Mouse (Mus musculus) spleen, postnatal 14 days (tissue): ENCODE measurements around the gene Olfr1311.
"Not testable (repeated sequence)": the region's sequence is repeated elsewhere in the genome, so short reads cannot be mapped to it uniquely, and the experiment has no call there.

ENCODE experiments used
- DNase-seq, 2 experiments: peaks; one replicate each; pipeline ENCODE4 v3.0.0; 2021 to 2022; ENCODE audit warnings: low spot score in 2 of 2

Gene Olfr1311

GRCm38 (mm10) chr2:112024312-112024711 lies at the start of gene Olfr1311:
Olfr1311 (minus strand) TSS chr2:112024412.
- no peak for DNase-seq

- no peak for DNase-seq
Observed at GRCm38 (mm10) chr2:112050138-112050537, 25.9 kb upstream of the Olfr1311 start, which contains the start of gene Olfr1312. Olfr1312 (minus strand) TSS chr2:112050238.

GRCm38 (mm10) chr2:112026971-112027370 lies 2.8 kb upstream of the Olfr1311 start:
- DNase-seq, result not testable (repeated sequence)

GRCm38 (mm10) chr2:112014900-112015299 lies 9.3 kb downstream of the Olfr1311 start:
- DNase-seq, result no peak

- DNase-seq, result no peak
Observed at GRCm38 (mm10) chr2:112012608-112013007, 11.6 kb downstream of the Olfr1311 start, which contains the start of gene Olfr1310. Olfr1310 (minus strand) TSS chr2:112012708.

- no peak for DNase-seq
Observed at GRCm38 (mm10) chr2:111990181-111990580, 34.0 kb downstream of the Olfr1311 start, which contains the start of gene Olfr1309. Olfr1309 (minus strand) TSS chr2:111990281.
